Mouse (Mus musculus) lung, adult 18-20 months (tissue): ENCODE results near the gene Vipr1.

ENCODE experiments used
- DNase-seq, 2 experiments: peaks; one replicate each; pipeline ENCODE4 v3.0.0; 2022; ENCODE audit warnings: mixed read lengths in 2 of 2

Vipr1 gene

GRCm38 (mm10) chr9:121635835-121636576 lies 6.5 kb upstream of the Vipr1 start:
- no peak for DNase-seq

- no peak for DNase-seq
Measured at GRCm38 (mm10) chr9:121639790-121640189, 2.7 kb upstream of the Vipr1 start.

- peak; percentile 52 to 54 for DNase-seq
Measured at GRCm38 (mm10) chr9:121641235-121641915, 1.1 kb upstream of the Vipr1 start.

GRCm38 (mm10) chr9:121642001-121642400 lies 515 bp upstream of the Vipr1 start, which contains the start of gene Lyzl4:
Gene Lyzl4 (minus strand): TSS chr9:121642096.
- DNase-seq = peak; percentile 84 to 89

- peak in 1 of 2 experiments; percentile 28 for DNase-seq
Measured at GRCm38 (mm10) chr9:121644855-121645254, 2.3 kb downstream of the Vipr1 start.

GRCm38 (mm10) chr9:121647026-121647425 lies 4.5 kb downstream of the Vipr1 start:
- peak in 1 of 2 experiments; percentile 48 for DNase-seq

GRCm38 (mm10) chr9:121653668-121654067 lies 11.2 kb downstream of the Vipr1 start:
- DNase-seq = peak; percentile 41 to 53

GRCm38 (mm10) chr9:121656322-121656721 lies 13.8 kb downstream of the Vipr1 start:
- DNase-seq = no peak

GRCm38 (mm10) chr9:121657143-121657542 lies 14.6 kb downstream of the Vipr1 start:
- no peak for DNase-seq

- DNase-seq = no peak
Measured at GRCm38 (mm10) chr9:121658248-121658647, 15.7 kb downstream of the Vipr1 start.

- DNase-seq = no peak
Measured at GRCm38 (mm10) chr9:121659791-121660190, 17.3 kb downstream of the Vipr1 start.

- no peak for DNase-seq
Measured at GRCm38 (mm10) chr9:121663467-121663866, 21.0 kb downstream of the Vipr1 start.

GRCm38 (mm10) chr9:121664104-121664503 lies 21.6 kb downstream of the Vipr1 start:
- no peak for DNase-seq

GRCm38 (mm10) chr9:121666957-121667630 lies 24.6 kb downstream of the Vipr1 start:
- no peak for DNase-seq

GRCm38 (mm10) chr9:121667822-121668221 lies 25.3 kb downstream of the Vipr1 start:
- DNase-seq = no peak

- peak; percentile 70 to 72 for DNase-seq
Measured at GRCm38 (mm10) chr9:121669348-121669791, 26.9 kb downstream of the Vipr1 start.

GRCm38 (mm10) chr9:121671300-121671699 lies 28.8 kb downstream of the Vipr1 start:
- DNase-seq = peak; percentile 59 to 75

- peak; percentile 57 to 78 for DNase-seq
Measured at GRCm38 (mm10) chr9:121672311-121672710, 29.8 kb downstream of the Vipr1 start.

- no peak for DNase-seq
Measured at GRCm38 (mm10) chr9:121673716-121674115, 31.2 kb downstream of the Vipr1 start.

GRCm38 (mm10) chr9:121675011-121675410 lies 32.5 kb downstream of the Vipr1 start:
- DNase-seq = peak in 1 of 2 experiments; percentile 40

- DNase-seq = no peak
Measured at GRCm38 (mm10) chr9:121675556-121675955, 33.0 kb downstream of the Vipr1 start.

GRCm38 (mm10) chr9:121677069-121677468 lies 34.6 kb downstream of the Vipr1 start:
- peak in 1 of 2 experiments; percentile 47 for DNase-seq

GRCm38 (mm10) chr9:121677476-121677875 lies 35.0 kb downstream of the Vipr1 start:
- peak; percentile 72 to 87 for DNase-seq
